Mouse (Mus musculus) ovary, postnatal 14 days (tissue): Measurements from ENCODE around the gene Itm2b.

Experiments used
- DNase-seq: peaks from one replicate; pipeline ENCODE4 v3.0.0; 2022; ENCODE audit warnings: low spot score

Gene Itm2b

GRCm38 (mm10) chr14:73384913-73385719 lies at the start of gene Itm2b:
Itm2b (minus strand) TSS chr14:73385289.
- DNase-seq: peak; percentile 85

- DNase-seq: no peak
Measured at GRCm38 (mm10) chr14:73433487-73433886, 48.4 kb upstream of the Itm2b start.

GRCm38 (mm10) chr14:73430571-73430970 lies 45.5 kb upstream of the Itm2b start:
- DNase-seq: no peak

GRCm38 (mm10) chr14:73425571-73426041 lies 40.5 kb upstream of the Itm2b start:
- DNase-seq: no peak

- DNase-seq: no peak
Measured at GRCm38 (mm10) chr14:73424961-73425360, 39.9 kb upstream of the Itm2b start.

DNA sequence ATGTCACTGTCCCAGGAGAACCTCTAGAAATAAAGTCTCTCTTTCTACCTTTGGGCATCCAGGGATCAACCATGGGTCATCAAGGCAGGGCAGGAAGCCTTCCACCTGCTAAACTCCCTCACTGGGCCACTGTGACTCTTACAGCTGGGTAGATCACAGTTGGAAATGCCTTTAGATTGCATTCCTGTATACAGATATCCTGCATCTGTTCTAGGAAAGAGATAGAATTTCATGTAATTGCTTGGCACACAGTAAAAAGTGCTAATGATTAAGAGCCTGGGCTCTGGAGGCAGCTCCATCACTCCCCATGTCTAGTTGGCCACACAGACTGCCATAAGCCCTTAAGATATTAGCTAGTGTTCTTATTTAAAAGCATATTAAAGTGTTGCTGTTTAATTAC lies 38.5 kb upstream of the Itm2b start:
- DNase-seq: no peak

DNA sequence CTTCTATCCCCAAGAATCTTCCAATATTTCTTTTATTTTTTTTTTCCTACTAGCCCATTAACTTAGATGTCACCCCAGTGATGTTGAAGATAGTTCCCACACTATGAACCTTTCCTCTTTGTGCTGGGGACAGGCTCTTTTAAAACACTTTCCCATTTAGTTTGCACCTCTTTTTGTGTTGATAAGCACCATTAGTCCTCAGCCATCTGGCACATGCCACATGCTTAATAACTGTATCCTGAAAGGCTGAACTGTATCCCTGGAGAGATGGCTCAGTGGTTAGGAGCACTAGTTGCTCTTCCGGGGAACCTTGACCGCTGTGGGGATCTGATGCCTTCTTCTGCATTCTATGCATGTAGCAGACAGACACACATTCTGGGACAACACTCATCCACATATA lies 37.5 kb upstream of the Itm2b start:
- DNase-seq: no peak

- DNase-seq: no peak
Measured at GRCm38 (mm10) chr14:73421580-73421979, 36.5 kb upstream of the Itm2b start.

DNA sequence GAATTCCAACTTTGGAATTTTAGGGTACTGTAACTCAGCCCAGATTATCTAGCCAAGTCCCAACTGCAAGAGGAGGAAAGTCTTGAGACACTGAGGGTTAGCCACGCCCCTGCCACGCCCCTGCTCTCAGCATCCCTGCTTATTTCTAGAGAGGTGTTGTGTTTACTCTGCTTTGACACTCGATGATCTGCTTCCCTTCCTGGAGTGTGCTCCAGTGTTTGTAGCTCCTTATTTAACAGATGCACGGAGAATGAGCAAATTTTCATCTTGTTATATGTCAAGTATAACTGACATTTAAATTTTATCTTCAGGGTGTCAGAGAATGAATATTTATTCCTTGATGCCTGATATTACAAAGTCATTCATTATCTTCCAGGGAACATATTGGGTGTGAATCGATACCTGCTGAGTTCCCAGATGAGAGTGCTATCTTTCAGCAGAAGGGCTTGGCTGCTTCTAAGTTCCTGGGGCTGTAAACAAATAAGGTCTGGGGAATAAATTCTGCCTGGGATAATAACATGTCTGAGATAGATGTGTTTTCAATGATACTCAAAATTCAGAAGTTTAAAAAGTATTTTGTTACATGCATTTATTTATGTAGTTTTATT lies 35.2 kb upstream of the Itm2b start:
- no peak for DNase-seq

DNA sequence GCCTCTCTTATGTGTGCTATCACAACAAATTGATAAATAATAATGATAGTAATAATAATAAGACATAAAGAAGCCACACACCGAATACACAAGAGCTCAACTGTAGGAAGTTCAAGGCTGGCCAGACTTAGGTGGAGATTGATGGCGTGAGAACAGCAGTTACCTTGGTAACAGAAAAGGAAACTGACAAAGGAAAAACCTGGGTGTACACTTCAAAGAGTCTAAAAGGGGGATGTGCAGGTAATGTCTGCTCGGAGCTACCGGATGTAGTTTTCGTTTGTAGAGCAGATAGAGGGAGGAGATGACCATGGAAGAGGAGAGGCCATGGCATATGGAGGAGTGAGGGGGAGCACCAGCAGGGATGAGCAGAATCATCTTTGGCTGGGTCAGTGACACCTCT lies 31.4 kb upstream of the Itm2b start:
- no peak for DNase-seq

DNA sequence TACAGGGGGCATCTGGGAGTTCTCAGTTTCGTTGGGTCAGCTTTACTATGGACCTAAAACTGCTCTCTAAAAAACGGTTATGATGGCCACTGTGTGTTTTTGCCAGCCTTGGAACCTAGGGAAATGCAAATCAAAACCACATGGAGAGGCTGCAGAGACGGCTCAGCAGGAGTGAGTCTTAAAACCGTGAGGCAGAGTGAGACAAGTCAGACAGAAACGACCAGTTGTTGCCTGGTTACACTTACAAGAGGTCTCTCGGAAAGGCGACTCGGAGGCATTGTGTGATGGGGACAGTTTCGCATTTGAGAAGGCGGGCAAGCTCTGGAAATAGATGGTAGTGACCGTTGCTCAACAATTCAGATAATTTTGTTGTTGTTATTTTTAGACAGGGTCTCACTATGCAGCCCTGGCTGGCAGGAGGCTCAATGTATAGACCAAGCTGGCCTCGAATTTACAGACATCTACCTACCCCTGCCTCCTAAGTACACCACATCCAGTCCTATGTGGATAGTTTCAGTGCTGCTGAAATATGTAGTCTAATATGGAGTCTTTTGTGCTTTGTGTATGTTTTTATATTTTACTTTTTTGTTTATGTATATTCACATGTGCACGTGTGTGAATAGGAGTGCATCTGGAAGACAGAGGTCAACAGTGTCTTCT lies 30.4 kb upstream of the Itm2b start:
- no peak for DNase-seq

DNA sequence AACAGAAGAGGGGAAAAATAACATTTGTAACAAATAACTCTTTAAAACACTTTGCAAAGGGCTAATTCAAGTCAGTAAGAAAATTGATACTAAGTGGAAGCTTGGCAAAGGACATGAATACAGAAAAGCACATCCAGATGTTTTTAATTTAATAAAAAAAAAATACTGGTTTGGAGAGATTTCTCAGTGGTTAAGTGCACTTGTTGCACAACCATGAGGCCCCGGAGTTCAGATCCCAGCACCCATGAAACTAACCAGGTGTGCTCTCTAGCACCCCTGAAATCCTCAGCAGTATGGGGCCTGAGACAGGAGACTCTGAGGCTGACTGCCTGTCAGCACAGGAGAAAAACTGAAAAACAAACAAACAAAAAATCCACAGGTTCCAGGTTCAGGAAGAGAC lies 26.6 kb upstream of the Itm2b start:
- DNase-seq: no peak

- no peak for DNase-seq
Measured at GRCm38 (mm10) chr14:73410083-73410482, 25.0 kb upstream of the Itm2b start.

DNA sequence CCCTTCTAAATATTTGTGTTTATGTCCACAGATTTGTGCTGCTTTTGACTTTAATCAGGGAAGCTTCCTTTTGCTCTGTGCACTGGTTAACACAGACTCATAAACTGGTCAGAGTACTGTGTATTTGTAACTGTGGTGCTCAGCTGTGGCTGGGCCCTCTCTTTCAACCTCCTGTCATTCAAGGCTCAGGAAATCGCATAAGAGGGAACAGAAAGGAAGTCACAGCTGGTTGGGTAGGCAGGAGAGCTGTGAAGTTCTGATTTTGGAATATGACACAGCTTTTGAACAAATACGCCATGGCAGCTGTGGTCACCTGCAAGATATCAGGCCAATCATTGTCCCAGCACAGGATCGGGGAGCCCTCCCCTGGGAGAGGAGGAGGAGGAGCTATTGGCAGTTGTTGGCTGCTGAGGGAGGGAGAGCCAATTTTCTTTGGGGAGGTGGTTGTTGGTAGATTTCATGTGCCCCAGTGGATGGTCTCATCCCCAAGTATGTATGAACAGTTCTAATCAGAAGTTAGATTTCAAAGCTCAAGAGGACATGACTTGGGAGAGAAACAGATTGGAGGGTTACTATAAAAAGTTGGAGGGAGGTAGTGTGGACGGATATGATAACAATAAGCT lies 23.2 kb upstream of the Itm2b start:
- no peak for DNase-seq

GRCm38 (mm10) chr14:73404016-73404415 lies 18.9 kb upstream of the Itm2b start:
- DNase-seq: no peak

DNA sequence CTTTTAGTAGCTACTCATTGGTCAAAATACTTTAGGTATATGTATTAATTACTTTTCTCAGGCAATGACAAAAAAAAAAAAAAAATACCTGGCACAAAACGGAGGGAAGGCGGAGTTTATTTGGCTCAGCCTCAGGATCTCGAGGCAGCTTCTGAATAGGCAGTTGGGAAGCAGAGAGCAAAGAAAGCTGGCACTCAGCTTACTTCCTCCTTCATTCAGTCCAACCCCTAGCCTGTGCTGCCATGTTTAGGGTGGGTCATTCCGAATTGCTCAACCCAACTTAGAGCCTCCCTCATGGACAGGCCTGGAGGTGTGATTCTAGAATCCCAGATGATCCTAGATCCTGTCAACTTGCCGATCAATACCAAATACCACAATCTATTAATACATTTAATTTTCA lies 18.3 kb upstream of the Itm2b start:
- no peak for DNase-seq

DNA sequence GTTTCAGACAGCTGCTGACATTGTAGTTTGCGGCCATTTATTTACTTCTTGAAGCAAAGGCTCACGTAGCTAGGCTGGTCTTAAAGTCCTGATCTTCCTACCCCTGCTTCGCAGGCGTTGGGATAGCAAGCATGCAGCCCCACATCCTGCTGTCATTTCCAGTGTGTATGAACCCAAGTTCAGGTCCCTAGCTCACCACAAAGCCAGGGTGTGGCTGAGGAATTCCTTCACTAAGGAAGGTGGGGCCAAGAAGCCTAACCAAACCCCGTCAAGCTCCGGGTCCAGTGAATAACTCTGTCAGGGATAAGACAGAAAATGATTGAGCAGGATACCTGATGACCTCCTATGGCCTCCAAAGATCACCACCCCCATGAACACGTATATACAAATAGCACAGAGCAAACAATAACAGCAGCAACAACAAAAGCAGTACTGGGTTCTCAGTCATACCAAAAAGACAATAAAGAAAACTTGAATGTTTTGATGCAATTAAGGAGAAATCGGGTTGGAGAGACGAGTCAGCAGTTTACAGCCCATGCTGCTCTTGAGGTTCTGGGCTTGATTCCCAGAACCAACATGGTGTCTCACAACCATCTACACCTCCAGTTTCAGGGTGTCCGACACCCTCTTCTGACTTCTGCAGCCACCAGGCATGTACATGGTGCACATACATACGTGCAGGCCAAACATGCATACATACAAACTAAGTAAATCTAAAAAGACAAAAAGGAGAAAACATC lies 17.4 kb upstream of the Itm2b start:
- DNase-seq: no peak

GRCm38 (mm10) chr14:73401408-73401807 lies 16.3 kb upstream of the Itm2b start:
- DNase-seq: no peak

- DNase-seq: no peak
Measured at GRCm38 (mm10) chr14:73399866-73400618, 15.0 kb upstream of the Itm2b start.

DNA sequence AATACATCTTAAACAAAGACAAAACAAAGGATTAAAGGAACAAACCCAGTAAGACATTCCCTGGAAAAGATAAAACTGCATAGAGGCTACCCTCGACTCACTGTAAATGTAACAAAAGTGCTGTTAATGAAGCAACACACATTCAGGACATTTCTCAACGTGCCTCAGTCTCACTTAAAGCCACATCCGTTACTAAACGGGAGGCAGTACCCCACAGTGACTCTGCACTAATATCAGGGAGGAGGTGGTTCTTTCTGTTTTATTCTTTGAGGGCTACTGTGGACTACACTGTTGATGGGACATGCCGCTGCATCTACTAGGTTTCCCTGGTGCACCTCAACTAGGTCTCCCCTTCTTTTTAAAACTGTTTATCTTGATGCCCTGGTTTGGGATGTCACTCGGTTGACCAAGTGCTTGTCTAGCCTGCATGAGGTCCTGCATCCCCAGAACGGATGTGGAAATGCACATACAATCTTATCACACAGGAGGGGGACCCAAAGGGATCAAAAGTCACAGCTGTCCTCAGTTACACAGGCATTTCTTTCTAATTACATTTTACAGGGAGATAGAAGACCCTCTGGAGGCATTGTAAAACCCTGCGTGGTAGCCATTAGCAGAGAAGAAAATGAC lies 13.4 kb upstream of the Itm2b start:
- no peak for DNase-seq

GRCm38 (mm10) chr14:73395750-73396149 lies 10.7 kb upstream of the Itm2b start:
- DNase-seq: no peak
